Mouse (Mus musculus) kidney, adult 18-20 months (tissue): ENCODE results near the gene Cltc.
A peak's percentile ranks its signal among the peaks of the same experiment; 100 is the strongest.
"Not testable (repeated sequence)": the region's sequence is repeated elsewhere in the genome, so short reads cannot be mapped to it uniquely, and the experiment has no call there.

Experiments used
- DNase-seq: peaks from one replicate; pipeline ENCODE4 v3.0.0; 2021

Cltc gene

GRCm38 (mm10) chr11:86757480-86758371, at the start of gene Cltc:
Cltc (minus strand) TSS chr11:86757565.
- peak; percentile 97 for DNase-seq

GRCm38 (mm10) chr11:86807001-86807477, 49.7 kb upstream of the Cltc start:
- peak; percentile 64 for DNase-seq

GRCm38 (mm10) chr11:86794161-86794560, 36.8 kb upstream of the Cltc start:
- DNase-seq = no peak

GRCm38 (mm10) chr11:86787436-86787835, 30.1 kb upstream of the Cltc start:
- DNase-seq = not testable (repeated sequence)

- no peak for DNase-seq
These were observed 28.4 kb upstream of the Cltc start for GRCm38 (mm10) chr11:86785767-86786166.

- no peak for DNase-seq
These were observed 12.5 kb upstream of the Cltc start for GRCm38 (mm10) chr11:86769884-86770283.

GRCm38 (mm10) chr11:86764501-86764900, 7.1 kb upstream of the Cltc start:
- no peak for DNase-seq

- DNase-seq = not testable (repeated sequence)
These were observed 5.8 kb upstream of the Cltc start for GRCm38 (mm10) chr11:86763127-86763526.

- no peak for DNase-seq
These were observed 3.0 kb upstream of the Cltc start for GRCm38 (mm10) chr11:86760357-86760756.

- no peak for DNase-seq
These were observed 2.5 kb upstream of the Cltc start for GRCm38 (mm10) chr11:86759886-86760285.

- DNase-seq = no peak
These were observed 1.9 kb upstream of the Cltc start for GRCm38 (mm10) chr11:86759226-86759625.

- no peak for DNase-seq
These were observed 1.2 kb upstream of the Cltc start for GRCm38 (mm10) chr11:86758559-86758958.

- DNase-seq = no peak
These were observed 254 bp downstream of the Cltc start for GRCm38 (mm10) chr11:86757142-86757479.

- DNase-seq = peak; percentile 58
These were observed 916 bp downstream of the Cltc start for GRCm38 (mm10) chr11:86756156-86757141.

- no peak for DNase-seq
These were observed 5.0 kb downstream of the Cltc start for GRCm38 (mm10) chr11:86752404-86752803.

- no peak for DNase-seq
These were observed 6.4 kb downstream of the Cltc start for GRCm38 (mm10) chr11:86751010-86751409.

- DNase-seq = no peak
These were observed 7.5 kb downstream of the Cltc start for GRCm38 (mm10) chr11:86749776-86750423.

GRCm38 (mm10) chr11:86745634-86746404, 11.5 kb downstream of the Cltc start:
- DNase-seq = no peak

- DNase-seq = no peak
These were observed 14.8 kb downstream of the Cltc start for GRCm38 (mm10) chr11:86742605-86743004.

- no peak for DNase-seq
These were observed 15.9 kb downstream of the Cltc start for GRCm38 (mm10) chr11:86741505-86741904.

GRCm38 (mm10) chr11:86739470-86739869, 17.9 kb downstream of the Cltc start:
- DNase-seq = no peak

- DNase-seq = no peak
These were observed 18.4 kb downstream of the Cltc start for GRCm38 (mm10) chr11:86738956-86739355.
